Mouse (Mus musculus) adrenal gland (tissue): ENCODE data around the gene Dclre1a.
"Not testable (repeated sequence)": the region's sequence is repeated elsewhere in the genome, so short reads cannot be mapped to it uniquely, and the experiment has no call there.

Experiments used
- intact Hi-C: fragments of 180-260 bp; cut with DNase I; formaldehyde crosslinking; loops from one replicate; pipeline ENCODE4 v1.15.1; 2025

The Dclre1a gene

DNA sequence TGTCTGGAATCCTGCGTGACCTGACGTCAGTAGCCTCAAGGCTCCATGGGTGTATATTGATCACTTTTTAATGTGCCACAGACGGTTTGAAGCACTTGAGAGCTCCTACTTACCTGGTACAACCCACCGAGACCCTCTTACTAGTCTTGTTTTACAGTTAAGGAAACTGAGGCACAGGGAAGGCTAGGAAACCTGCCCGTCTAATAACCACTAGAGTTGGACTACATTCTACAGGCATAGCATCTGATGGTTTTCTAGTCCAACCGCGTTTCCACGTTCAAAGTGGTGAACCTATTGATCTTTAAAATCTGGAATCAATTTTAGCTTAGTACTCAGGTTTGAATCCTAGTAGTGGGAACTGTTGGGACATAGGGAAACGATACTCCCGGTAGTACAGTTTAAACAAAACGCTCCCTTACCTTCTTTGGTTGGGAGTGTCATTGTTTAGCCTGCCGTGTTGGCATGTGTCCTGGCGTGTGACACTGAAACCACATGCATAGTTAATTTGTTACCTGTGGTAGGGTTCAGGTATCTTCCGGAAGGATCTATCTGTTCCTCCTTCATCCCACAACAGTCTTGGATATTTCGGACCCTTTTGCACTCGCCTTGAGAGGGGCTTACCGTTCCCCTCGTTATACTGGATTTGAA lies 1.1 kb upstream of the Dclre1a start:
- intact Hi-C loops: no loop called here

- intact Hi-C loops: no loop called here
Observed at GRCm38 (mm10) chr19:56548230-56549032, 409 bp upstream of the Dclre1a start, which contains the start of gene Nhlrc2. Gene Nhlrc2 (plus strand): TSS chr19:56548261.

- intact Hi-C loops: no loop called here
Observed at GRCm38 (mm10) chr19:56546031-56546430, 2.0 kb downstream of the Dclre1a start.

DNA sequence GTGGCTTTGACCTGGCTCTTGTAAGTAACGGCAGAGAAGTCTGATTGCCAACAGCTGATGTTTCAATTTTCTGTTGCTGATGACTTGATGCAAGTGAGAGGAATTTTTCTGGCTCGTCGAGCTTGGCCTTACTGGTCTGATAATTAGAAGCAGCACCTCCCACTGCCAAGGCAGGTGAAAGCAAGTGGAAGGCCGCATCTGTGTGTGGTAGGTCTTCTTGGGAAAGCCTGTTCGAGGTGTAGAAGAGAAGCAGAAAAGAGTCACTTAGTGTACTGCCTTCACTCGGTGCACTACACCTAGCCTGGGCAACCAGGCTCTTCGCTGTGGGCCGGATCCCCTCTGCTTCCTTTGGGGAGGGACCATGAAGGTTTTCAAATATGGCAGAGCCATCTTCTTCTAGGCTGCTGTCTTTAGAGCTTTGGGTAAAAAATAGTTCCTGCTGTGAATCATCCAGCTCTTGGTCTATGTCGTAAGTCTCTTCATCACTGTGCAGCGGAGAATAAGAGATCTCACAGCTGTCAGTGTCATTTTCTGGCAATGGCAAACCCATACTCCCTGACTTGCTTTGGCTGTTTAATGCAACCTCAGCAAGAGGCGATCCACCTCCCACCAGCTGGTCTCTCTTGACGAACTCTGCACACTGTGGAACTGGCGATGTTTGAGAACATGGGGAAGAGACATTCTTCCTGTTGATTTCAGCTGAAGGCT lies 3.2 kb downstream of the Dclre1a start:
- intact Hi-C loops: no loop called here

DNA sequence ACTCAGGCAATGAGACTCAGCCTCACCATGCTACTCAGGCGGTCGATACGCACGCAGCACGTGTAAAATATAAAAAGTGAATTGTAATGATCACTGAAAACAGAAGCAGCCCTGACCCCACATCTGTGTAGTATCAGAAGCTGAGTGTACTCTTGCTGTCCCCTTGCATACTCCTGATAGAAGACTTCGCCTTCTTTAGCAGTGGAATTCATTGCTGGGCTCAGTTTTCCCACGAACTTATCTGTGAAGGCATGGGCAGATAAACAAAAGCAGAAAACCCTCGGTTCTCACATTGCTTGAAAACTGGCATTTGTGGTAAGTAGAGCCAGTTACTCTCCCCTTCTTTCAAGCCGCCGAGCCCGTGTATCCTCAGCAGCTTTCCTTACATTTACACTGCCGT lies 4.7 kb downstream of the Dclre1a start:
- intact Hi-C loops: no loop called here

- intact Hi-C loops: no loop called here
Observed at GRCm38 (mm10) chr19:56535765-56536164, 12.3 kb downstream of the Dclre1a start.

DNA sequence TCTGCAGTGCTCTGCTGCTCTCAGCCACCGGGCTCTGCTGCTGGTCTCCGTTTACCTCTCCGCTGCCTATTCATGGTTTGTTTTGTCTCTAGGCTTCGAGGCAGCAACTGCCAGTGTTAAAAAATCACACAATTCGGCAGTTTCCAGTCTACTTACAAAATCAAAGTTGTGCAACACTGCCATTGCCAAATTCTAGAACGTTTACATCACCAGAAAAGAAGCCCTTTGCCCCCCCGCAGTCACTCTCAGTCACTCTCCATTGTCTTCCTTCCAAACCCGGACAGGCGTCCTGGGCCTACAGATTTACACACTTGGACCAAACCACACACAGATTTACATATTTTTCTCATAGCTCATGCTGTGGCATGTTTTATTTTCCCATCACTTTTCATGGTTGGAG lies 13.0 kb downstream of the Dclre1a start:
- intact Hi-C loops: no loop called here

DNA sequence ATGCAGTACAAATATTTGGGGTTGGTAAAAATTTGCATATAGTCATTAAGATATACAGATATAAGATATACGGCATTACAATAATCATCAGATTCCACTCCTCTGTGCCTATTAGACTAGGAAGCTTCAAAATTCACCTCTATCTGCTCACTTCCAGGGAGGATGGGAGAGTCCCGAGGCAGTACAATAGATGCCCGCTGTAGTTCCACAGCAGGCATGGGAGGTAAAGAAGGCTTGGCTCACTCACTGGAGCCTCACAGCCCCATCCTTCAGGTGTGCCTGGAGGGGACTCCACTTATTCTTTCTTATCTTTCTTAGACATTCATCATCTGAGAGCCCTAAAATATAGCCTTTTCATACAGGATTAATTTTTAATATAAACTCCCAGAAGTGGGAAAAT lies 13.7 kb downstream of the Dclre1a start:
- intact Hi-C loops: no loop called here

GRCm38 (mm10) chr19:56533291-56534071 lies 14.5 kb downstream of the Dclre1a start:
- intact Hi-C loops: no loop called here

DNA sequence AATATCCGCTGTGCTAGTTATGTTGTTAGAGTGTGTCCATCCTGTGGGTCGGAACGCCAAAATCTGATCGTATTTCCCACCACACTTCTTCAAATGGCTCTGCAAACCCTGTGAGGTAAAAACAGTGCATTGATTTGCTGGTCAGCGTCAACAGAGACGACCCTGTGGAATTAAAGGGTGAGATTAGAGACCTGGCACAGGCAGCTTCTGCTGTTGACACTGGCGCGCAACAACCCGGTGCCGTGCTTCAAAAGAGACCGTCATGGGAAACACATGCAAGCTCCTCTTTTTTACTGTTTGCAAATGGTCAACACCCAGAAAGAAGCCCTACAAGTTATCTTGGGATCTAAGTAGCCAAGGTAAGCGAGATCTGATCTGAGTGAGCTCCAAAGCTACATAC lies 16.8 kb downstream of the Dclre1a start:
- intact Hi-C loops: no loop called here

- intact Hi-C loops: not testable (repeated sequence)
Observed at GRCm38 (mm10) chr19:56530529-56530928, 17.5 kb downstream of the Dclre1a start.

DNA sequence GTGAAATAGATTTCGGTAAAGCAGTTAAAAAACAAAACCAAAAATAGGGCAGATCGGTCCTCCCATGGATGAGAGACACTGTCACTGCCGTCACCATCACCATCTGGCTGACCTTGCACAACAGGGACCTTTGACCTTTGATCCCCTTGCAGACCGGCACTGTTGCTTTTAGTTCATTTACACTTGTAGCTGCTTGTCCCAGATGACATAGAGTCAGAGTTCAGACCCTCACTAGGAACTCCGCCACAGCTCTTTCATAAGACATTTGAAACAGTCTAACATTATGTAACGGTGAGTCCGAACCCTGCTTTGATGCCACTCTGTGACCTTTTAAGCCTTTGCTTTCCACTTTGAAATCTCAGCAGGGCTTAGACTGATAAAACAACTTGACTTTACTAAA lies 28.6 kb downstream of the Dclre1a start:
- intact Hi-C loops: not testable (repeated sequence)

DNA sequence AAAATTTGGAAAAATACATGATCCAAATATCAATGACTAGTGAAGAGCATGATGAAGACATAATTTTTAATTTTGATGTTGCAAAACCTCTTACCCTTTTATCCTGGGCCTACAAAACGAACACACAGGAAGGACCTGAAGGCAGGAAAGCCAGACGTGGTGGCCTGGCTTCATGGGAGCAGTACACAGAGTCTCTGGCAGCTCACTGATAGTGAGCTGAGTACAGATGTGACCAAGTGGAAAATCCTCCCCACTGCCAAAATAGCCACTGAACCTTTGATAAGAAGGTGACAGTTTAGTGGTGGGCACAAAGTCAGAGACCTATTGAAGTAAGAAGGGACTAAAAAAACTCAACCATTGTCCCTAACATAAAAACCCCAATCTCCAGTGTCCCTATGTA lies 34.5 kb downstream of the Dclre1a start:
- intact Hi-C loops: not testable (repeated sequence)

DNA sequence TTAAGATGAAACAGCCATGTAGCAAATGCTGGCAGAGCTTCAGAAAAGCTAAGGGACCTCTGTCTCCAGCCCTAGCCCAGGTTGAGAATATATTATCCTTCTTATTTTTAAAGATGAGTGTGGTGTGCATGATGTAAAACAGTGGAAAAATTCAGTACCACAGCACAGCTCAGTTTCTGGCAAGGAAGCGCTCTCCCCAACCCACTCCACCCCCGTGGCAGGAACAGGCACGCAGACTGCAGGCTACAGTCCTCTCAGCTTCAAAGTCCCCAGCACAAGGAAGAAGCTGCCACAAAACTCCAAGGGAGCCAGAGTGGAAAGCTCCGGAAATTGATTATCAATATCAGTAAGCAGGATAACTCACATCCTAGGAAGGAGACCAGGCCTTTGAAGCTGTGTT lies 36.8 kb downstream of the Dclre1a start:
- intact Hi-C loops: not testable (repeated sequence)

DNA sequence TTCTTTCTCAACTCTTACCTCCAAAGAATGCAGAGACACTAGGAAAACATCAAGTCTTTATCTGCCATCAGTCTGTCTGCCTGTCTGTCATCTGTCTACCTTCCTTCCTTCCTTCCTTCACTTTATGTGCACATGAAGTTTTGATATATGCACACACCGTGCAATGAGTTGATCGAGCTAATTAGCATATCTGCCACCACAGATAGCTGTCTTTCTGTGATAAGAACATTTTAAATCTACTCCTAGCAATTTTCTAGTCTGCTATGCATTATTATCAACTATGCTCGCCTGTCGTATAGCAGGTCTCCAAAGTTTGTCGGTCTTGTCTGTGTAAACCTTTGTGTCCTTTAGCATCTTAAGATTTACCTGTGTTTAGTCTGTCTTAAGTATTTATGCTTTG lies 44.5 kb downstream of the Dclre1a start:
- intact Hi-C loops: not testable (repeated sequence)

DNA sequence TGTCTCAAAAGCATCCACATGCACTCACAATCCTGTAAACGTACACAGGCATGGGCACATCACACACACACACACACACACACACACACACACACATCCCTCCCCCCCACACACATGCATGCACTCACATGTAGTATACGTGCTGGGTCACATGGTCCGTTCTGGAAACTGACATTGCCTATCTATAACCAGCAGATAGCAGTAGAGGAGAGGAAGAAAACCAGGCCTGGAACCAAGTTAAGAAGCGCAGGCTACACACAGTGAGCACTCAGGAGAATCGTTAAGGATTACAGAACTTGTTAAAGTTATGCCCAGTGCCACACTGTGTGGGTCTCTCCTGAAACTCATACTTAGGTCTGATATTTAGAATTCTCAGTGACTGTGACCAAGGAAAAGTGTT lies 45.0 kb downstream of the Dclre1a start:
- intact Hi-C loops: not testable (repeated sequence)

DNA sequence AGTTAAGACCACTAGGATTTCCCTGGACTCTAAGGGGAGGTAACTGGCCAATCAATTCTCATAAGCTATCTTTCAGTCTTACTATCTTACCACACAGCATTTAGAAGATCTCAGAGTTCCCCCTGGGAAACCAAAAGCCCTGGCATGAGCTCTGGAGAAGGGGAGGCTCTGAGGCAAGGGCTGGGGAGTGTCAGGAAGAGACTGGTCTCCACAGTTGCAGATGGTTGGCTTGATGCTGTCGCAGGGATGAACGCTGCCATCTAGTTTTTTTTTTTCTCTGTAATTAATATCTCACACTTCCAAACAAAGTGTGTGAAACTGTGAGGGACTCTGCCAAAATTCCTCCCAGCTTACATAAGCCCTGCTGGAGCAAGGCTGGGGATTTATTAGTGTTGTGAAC lies 53.9 kb downstream of the Dclre1a start:
- intact Hi-C loops: not testable (repeated sequence)

DNA sequence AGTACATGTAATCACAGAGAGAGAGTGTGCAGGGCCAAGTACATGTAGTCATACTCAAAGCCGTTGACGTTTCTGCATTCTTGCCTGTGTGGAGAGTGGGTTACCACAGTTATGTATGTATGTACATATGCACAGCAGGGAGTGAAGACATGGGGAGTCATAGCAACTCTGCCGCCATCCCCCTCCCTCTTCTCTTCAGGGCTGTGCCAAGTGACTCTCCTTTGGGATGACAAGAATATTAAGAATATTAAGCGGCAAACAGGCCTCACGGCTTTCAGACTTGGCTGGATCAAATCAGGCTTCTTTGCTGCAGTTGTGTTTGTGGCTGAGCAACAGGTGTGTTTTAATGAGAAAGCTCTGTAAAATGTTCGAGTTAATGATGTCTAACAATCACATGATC lies 58.4 kb downstream of the Dclre1a start:
- intact Hi-C loops: no loop called here

DNA sequence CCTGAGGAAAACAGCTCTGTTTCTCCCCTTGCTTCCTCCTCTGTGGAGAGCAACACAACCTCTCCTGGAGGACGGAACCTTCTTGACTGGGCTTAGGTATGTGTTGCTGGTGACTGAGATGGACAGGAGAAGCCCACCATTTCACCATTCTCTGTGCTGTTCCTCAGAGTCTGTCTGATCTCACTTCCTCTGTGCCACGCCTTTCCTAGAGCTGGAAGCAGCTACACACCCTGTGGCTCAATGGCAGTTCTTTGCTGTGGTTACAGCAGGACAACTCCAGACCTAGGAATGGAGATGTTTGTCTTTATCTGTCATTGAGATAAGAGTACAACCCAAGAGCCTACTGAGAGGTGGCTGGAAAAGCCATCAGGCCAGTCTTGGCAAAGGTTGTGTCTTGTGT lies 60.7 kb downstream of the Dclre1a start:
- intact Hi-C loops: no loop called here

DNA sequence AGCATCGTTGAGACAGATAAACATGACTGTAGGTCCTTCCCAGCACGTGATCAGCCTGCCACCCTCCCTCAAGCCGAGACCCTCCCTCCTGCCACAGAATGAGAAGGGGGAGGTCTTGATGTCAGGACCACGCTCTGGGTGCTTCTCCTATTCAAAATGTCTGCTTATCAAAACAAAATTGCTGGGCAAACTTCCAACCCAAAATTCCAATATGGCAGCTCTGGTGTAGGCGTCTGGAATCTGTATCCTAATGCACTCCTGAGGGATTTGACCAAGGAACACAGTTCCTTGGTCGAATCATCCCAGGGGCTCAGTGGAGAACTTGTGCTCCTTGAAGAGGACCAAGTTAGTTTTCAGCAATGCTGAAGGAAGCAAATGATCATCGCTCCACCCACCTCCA lies 61.1 kb downstream of the Dclre1a start:
- intact Hi-C loops: no loop called here
